Mouse (Mus musculus) G1E (cell line): ENCODE results near the gene Stxbp6. TPM values are rescaled to one million over a fixed set of nuclear protein-coding genes. Genes with fewer than 3 reads are reported as not detected.
"Not testable (repeated sequence)": the region's sequence is repeated elsewhere in the genome, so short reads cannot be mapped to it uniquely, and the experiment has no call there.

ENCODE experiments used
- ATAC-seq: 2 replicates; pipeline ENCODE4 v1.8.0; 2016; ENCODE audit warnings: mild to moderate bottlenecking; ENCODE audit not compliant: insufficient number of reproducible peaks, poor library complexity, low FRiP score, severe bottlenecking; ENCODE audit errors: extremely low read depth
- DNase-seq: peaks from one replicate; pipeline ENCODE4 v3.0.0; 2012; ENCODE audit warnings: low spot score
- H3K27me3 ChIP-seq: 2 replicates; pipeline ENCODE4 v1.6.1; 2012; ENCODE audit warnings: mild to moderate bottlenecking, low read length, inconsistent platforms; ENCODE audit not compliant: insufficient read depth
- H3K36me3 ChIP-seq: replicated peaks from 2 replicates; pipeline ENCODE3; 2012; ENCODE audit warnings: mild to moderate bottlenecking, inconsistent platforms
- H3K4me1 ChIP-seq: 2 replicates; pipeline ENCODE4 v1.6.1; 2012; ENCODE audit warnings: low read depth, low read length, inconsistent platforms, mixed read lengths; ENCODE audit not compliant: insufficient read depth
- H3K4me3 ChIP-seq: 2 replicates; pipeline ENCODE4 v1.5.1; 2012; ENCODE audit warnings: low read depth, mild to moderate bottlenecking, inconsistent platforms, low read length, moderate library complexity, mixed read lengths
- H3K9me3 ChIP-seq: replicated peaks from 2 replicates; pipeline ENCODE4 v1.6.1; 2012; ENCODE audit warnings: inconsistent platforms
- CTCF ChIP-seq: IDR thresholded peaks from 2 replicates; pipeline ENCODE4 v1.5.1; 2012; ENCODE audit warnings: low read depth, low read length, inconsistent platforms, mixed read lengths
- GATA1 ChIP-seq: IDR thresholded peaks from 2 replicates; pipeline ENCODE4 v1.6.1; 2012; ENCODE audit warnings: borderline replicate concordance, low read length, inconsistent platforms, mixed read lengths
- GATA2 ChIP-seq: IDR thresholded peaks from 2 replicates; pipeline ENCODE4 v1.6.1; 2012; ENCODE audit warnings: low read depth, low read length, inconsistent platforms, borderline replicate concordance
- POLR2AphosphoS5 ChIP-seq: IDR thresholded peaks from 2 replicates; pipeline ENCODE4 v1.6.1; 2012; ENCODE audit warnings: low read depth, low read length, inconsistent platforms; ENCODE audit not compliant: insufficient replicate concordance
- TAL1 ChIP-seq: conservative IDR thresholded peaks from 2 replicates; pipeline ENCODE4 v1.6.1; 2012; ENCODE audit warnings: low read depth, low read length, inconsistent platforms, mixed read lengths
- polyA plus RNA-seq: library from polyadenylated mRNA; stranded (reverse); fragments of >175 nt; gene quantifications from 2 replicates; pipeline ENCODE4 v1.2.3, GENCODE M21; 2012
- total RNA-seq, 2 experiments: library from RNA; stranded (forward) in 1 of 2; stranded (reverse) in 1 of 2; fragments of 200-1000 nt in 1 of 2; fragments of >200 nt in 1 of 2; fragmentation: Nextera tagmentation in 1 of 2; gene quantifications; 2 replicates each; pipeline ENCODE4 v1.2.3; 2014 to 2017

Stxbp6 gene
- total and polyA plus RNA-seq, 3 experiments = 0.11 TPM; not detected in 2

DNA sequence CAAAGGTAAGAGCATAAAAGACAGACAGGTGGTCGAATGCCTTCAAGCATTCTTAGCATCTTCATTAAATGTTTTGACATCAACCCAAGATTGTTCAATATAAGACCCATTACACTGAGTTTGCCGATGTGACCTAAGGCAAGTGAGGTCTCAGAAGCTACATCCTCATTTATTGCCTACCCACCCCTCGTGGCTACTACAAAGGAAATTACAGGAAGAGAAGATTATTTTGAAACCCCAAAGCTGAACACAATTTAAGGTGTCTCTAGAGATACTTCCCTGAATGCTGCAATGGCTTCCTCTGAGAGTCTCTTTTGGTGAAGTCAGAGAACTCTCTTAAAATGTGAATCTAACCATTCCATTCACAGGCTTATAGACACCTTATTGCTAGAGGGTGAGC lies 16.5 kb downstream of the Stxbp6 start:
- no peak for TF ChIP-seq GATA1
- TF ChIP-seq POLR2AphosphoS5 = no peak
- no peak for TF ChIP-seq CTCF
- TF ChIP-seq TAL1 = no peak
- TF ChIP-seq GATA2 = no peak
- no peak overlapping the region for H3K4me3 ChIP-seq
- H3K36me3 ChIP-seq = no peaks in the 10 kb centered on the region
- H3K4me1 ChIP-seq = no peaks in the 10 kb centered on the region
- H3K9me3 ChIP-seq = peaks cover 19% of the 10 kb centered on the region
- no peaks in the 10 kb centered on the region for H3K27me3 ChIP-seq
- DNase-seq (no peak), ATAC-seq (no peak)

- no peak for ATAC-seq
- H3K36me3 ChIP-seq = no peaks in the 10 kb centered on the region
- no peak for DNase-seq
- no peak overlapping the region for H3K4me3 ChIP-seq
- TF ChIP-seq POLR2AphosphoS5 (no peak), TAL1 (no peak), GATA1 (no peak), CTCF (no peak), GATA2 (no peak)
- H3K9me3 ChIP-seq = peaks cover 17% of the 10 kb centered on the region
- no peaks in the 10 kb centered on the region for H3K4me1 ChIP-seq
- no peaks in the 10 kb centered on the region for H3K27me3 ChIP-seq
Measured at GRCm38 (mm10) chr12:45056372-45056771, 18.1 kb downstream of the Stxbp6 start.

GRCm38 (mm10) chr12:45053319-45053718 lies 21.2 kb downstream of the Stxbp6 start:
- ATAC-seq = no peak
- no peak for DNase-seq

GRCm38 (mm10) chr12:45052860-45053259 lies 21.6 kb downstream of the Stxbp6 start:
- ATAC-seq = no peak
- H3K9me3 ChIP-seq = peaks cover 8% of the 10 kb centered on the region; the same call in 1 of the 2 replicates
- no peaks in the 10 kb centered on the region for H3K4me1 ChIP-seq
- no peak overlapping the region for H3K4me3 ChIP-seq
- H3K27me3 ChIP-seq = no peaks in the 10 kb centered on the region
- no peaks in the 10 kb centered on the region for H3K36me3 ChIP-seq
- TF ChIP-seq TAL1 = no peak
- TF ChIP-seq GATA1 = no peak
- TF ChIP-seq GATA2 = no peak
- no peak for TF ChIP-seq POLR2AphosphoS5
- no peak for TF ChIP-seq CTCF
- DNase-seq = no peak

More at GRCm38 (mm10) chr12:45053319-45053718, 21.2 kb downstream of the Stxbp6 start:
- no peaks in the 10 kb centered on the region for H3K27me3 ChIP-seq
- peaks cover 8% of the 10 kb centered on the region; the same call in 1 of the 2 replicates for H3K9me3 ChIP-seq
- no peak overlapping the region for H3K4me3 ChIP-seq
- no peaks in the 10 kb centered on the region for H3K36me3 ChIP-seq
- no peaks in the 10 kb centered on the region for H3K4me1 ChIP-seq
- TF ChIP-seq CTCF (no peak), GATA2 (no peak), TAL1 (no peak), GATA1 (no peak), POLR2AphosphoS5 (no peak)

- TF ChIP-seq CTCF (no peak), GATA1 (no peak), GATA2 (no peak), TAL1 (no peak), POLR2AphosphoS5 (no peak)
- no peak for ATAC-seq
- no peak for DNase-seq
- Histone ChIP-seq H3K4me1 (no peaks in the 10 kb centered on the region), H3K36me3 (no peaks in the 10 kb centered on the region), H3K27me3 (no peaks in the 10 kb centered on the region), H3K4me3 (no peak overlapping the region), H3K9me3 (peaks cover 19% of the 10 kb centered on the region)
Measured at GRCm38 (mm10) chr12:45049894-45050293, 24.6 kb downstream of the Stxbp6 start.

- not testable (repeated sequence) for H3K36me3 ChIP-seq, DNase-seq, H3K27me3 ChIP-seq, H3K4me1 ChIP-seq, ATAC-seq, H3K4me3 ChIP-seq
- H3K9me3 ChIP-seq = peaks cover 17% of the 10 kb centered on the region
Measured at GRCm38 (mm10) chr12:45047711-45048110, 26.8 kb downstream of the Stxbp6 start.

DNA sequence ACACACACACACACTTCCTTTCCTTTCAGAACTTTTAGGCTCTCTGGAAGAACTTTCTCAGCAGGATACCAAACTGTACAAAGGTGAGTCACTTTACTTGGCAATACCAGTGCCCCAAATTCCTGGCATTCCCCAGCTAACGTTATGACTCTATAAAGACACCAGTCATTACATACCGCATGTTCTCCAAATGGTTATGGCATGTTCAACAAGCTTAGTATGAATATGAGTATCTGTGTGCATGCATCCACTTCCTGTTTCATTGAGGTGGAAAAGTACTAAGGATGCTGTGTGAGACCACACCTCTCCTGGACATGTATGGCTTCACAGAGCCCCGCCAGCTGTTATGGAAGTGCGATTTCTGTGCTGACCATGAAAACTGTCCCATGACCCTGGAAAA lies 27.3 kb downstream of the Stxbp6 start:
- Histone ChIP-seq H3K4me3 (no peak overlapping the region), H3K9me3 (peaks cover 18% of the 10 kb centered on the region), H3K36me3 (no peaks in the 10 kb centered on the region), H3K4me1 (no peaks in the 10 kb centered on the region), H3K27me3 (no peaks in the 10 kb centered on the region)
- ATAC-seq (no peak), DNase-seq (no peak)
- no peak for TF ChIP-seq POLR2AphosphoS5
- TF ChIP-seq GATA1 = no peak
- no peak for TF ChIP-seq CTCF
- TF ChIP-seq TAL1 = no peak
- no peak for TF ChIP-seq GATA2
